In the genomic region with DNA sequence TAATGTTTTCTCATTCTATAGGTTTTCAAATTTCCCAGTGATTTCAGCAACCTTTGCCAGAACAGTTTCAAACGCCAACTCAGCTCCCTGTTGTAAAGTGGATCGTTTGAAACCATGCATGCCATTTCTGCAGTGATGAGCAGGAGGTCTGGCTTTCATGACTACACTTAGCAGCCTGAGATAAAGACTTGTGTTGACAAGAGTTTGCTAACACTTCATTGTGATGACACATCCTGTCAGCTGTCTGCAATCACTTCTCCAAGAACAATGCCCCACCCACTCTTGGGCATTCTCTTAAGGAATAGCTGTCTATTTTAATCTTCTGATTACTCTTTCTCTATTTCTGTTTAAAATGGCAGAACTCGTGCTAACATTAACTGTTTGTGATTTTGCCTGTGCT, we compare ENCODE assay signal across 17 mouse cellular contexts. TPM values are rescaled to one million over a fixed set of nuclear protein-coding genes. Genes with fewer than 3 reads are reported as not detected.
DNase-seq lines count a peak whose midpoint lies in the region; ATAC-seq and TF ChIP-seq lines count a peak whose summit lies in the region.
"Had no signal": no experiment of that assay in that cellular context is flagged by ENCODE, and none has a peak within 500 bp of the region (broad histone marks: within the 10 kb centered on the region; RNA-seq: fewer than 3 reads in every experiment).

No protein-coding gene starts in this region.

- 59% methylated on average over 3 of the region's 3 CpGs for WGBS in forebrain, embryonic 13.5 days
- 77% methylated on average over 3 of the region's 3 CpGs for WGBS in forebrain, embryonic 10.5 days
- 5% methylated on average over 3 of the region's 3 CpGs for WGBS in heart, embryonic 13.5 days
- WGBS in stomach, postnatal 0 days: 29% methylated on average over 3 of the region's 3 CpGs

- TF ChIP-seq EP300 in stomach, postnatal 0 days (optimal IDR thresholded peaks at IDR 0.05): no peak

- ATAC-seq in forebrain, embryonic 13.5 days: 0 out of 2 replicates have a peak, but pooled peaks have one; percentile 16
- ATAC-seq in heart, embryonic 13.5 days (ENCODE audit: extremely low read depth, insufficient number of reproducible peaks, low FRiP score, low TSS enrichment): peak; percentile 51; the same call in 1 of the 2 replicates
- ATAC-seq in stomach, postnatal 0 days (ENCODE audit: low FRiP score, low TSS enrichment): no peak
- ATAC-seq: intestine, embryonic 16.5 days; midbrain, embryonic 13.5 days had no signal

- TF ChIP-seq CTCF in stomach, postnatal 0 days (IDR thresholded peaks at IDR 0.05; ENCODE audit: low read depth): no peak

- no peak for DNase-seq in forebrain, embryonic 10.5 days (ENCODE audit: extremely low spot score, low spot score)
- peak; percentile 6 for DNase-seq in NIH3T3 (ENCODE audit: low read depth)
- peak; percentile 39 for DNase-seq in lung, postnatal 14 days
- DNase-seq in stomach, postnatal 0 days (ENCODE audit: low spot score): no peak
- DNase-seq in right cerebral cortex, adult 2 months (ENCODE audit: low spot score in 2 of 2): no peak
- no peak for DNase-seq in gastrocnemius, postnatal 4 days (ENCODE audit: low spot score in 2 of 2)
- DNase-seq: kidney, postnatal 14 days; layer of hippocampus, postnatal 36 days; retina, postnatal 1 day; thymus, adult 2 months had no signal

- H3K27me3 ChIP-seq in forebrain, embryonic 13.5 days: no peaks in the 10 kb centered on the region
- H3K27me3 ChIP-seq in forebrain, embryonic 10.5 days (ENCODE audit: poor library complexity, severe bottlenecking): no peaks in the 10 kb centered on the region
- peaks cover 21% of the 10 kb centered on the region for H3K27me3 ChIP-seq in heart, embryonic 13.5 days (replicated peaks)
- H3K27me3 ChIP-seq in stomach, postnatal 0 days (ENCODE audit: control insufficient read depth, insufficient read depth, low read length): no peaks in the 10 kb centered on the region
- H3K27me3 ChIP-seq: limb, embryonic 12.5 days; midbrain, embryonic 13.5 days; neural tube, embryonic 12.5 days had no signal

- no peak overlapping the region for H3K27ac ChIP-seq in forebrain, embryonic 13.5 days
- no peak overlapping the region for H3K27ac ChIP-seq in forebrain, embryonic 10.5 days
- H3K27ac ChIP-seq in heart, embryonic 13.5 days (replicated peaks): no peak overlapping the region
- no peak overlapping the region for H3K27ac ChIP-seq in stomach, postnatal 0 days (replicated peaks)
- H3K27ac ChIP-seq: limb, embryonic 12.5 days; midbrain, embryonic 13.5 days; neural tube, embryonic 12.5 days had no signal

- H3K9me3 ChIP-seq in forebrain, embryonic 13.5 days (replicated peaks): no peaks in the 10 kb centered on the region
- H3K9me3 ChIP-seq in forebrain, embryonic 10.5 days: no peaks in the 10 kb centered on the region
- H3K9me3 ChIP-seq in heart, embryonic 13.5 days: no peaks in the 10 kb centered on the region
- H3K9me3 ChIP-seq in stomach, postnatal 0 days (ENCODE audit: control insufficient read depth, low read length): no peaks in the 10 kb centered on the region
- H3K9me3 ChIP-seq: limb, embryonic 12.5 days; midbrain, embryonic 13.5 days; neural tube, embryonic 12.5 days had no signal

- H3K9ac ChIP-seq in forebrain, embryonic 13.5 days: no peak overlapping the region
- H3K9ac ChIP-seq in heart, embryonic 13.5 days: no peak overlapping the region
- H3K9ac ChIP-seq in stomach, postnatal 0 days (ENCODE audit: low read length): no peak overlapping the region
- H3K9ac ChIP-seq: limb, embryonic 12.5 days; midbrain, embryonic 13.5 days; neural tube, embryonic 12.5 days had no signal

- no peak overlapping the region for H3K4me2 ChIP-seq in forebrain, embryonic 13.5 days
- no peak overlapping the region for H3K4me2 ChIP-seq in heart, embryonic 13.5 days
- no peak overlapping the region for H3K4me2 ChIP-seq in stomach, postnatal 0 days (replicated peaks; ENCODE audit: low read depth)
- H3K4me2 ChIP-seq: limb, embryonic 12.5 days; midbrain, embryonic 13.5 days; neural tube, embryonic 12.5 days had no signal

- H3K4me3 ChIP-seq in forebrain, embryonic 13.5 days: no peak overlapping the region
- H3K4me3 ChIP-seq in forebrain, embryonic 10.5 days: no peak overlapping the region
- no peak overlapping the region for H3K4me3 ChIP-seq in heart, embryonic 13.5 days
- no peak overlapping the region for H3K4me3 ChIP-seq in stomach, postnatal 0 days (ENCODE audit: low read depth, low read length)
- H3K4me3 ChIP-seq: limb, embryonic 12.5 days; midbrain, embryonic 13.5 days; neural tube, embryonic 12.5 days had no signal

- no peaks in the 10 kb centered on the region for H3K4me1 ChIP-seq in forebrain, embryonic 13.5 days
- H3K4me1 ChIP-seq in forebrain, embryonic 10.5 days: no peaks in the 10 kb centered on the region
- H3K4me1 ChIP-seq in heart, embryonic 13.5 days: peaks cover 4% of the 10 kb centered on the region; the same call in 1 of the 2 replicates
- no peaks in the 10 kb centered on the region for H3K4me1 ChIP-seq in stomach, postnatal 0 days (replicated peaks; ENCODE audit: control insufficient read depth, insufficient read depth)
- H3K4me1 ChIP-seq: limb, embryonic 12.5 days; midbrain, embryonic 13.5 days; neural tube, embryonic 12.5 days had no signal

- no peaks in the 10 kb centered on the region for H3K36me3 ChIP-seq in forebrain, embryonic 13.5 days (ENCODE audit: poor library complexity, severe bottlenecking)
- H3K36me3 ChIP-seq in forebrain, embryonic 10.5 days (replicated peaks): no peaks in the 10 kb centered on the region
- H3K36me3 ChIP-seq in heart, embryonic 13.5 days: no peaks in the 10 kb centered on the region
- no peaks in the 10 kb centered on the region for H3K36me3 ChIP-seq in stomach, postnatal 0 days (ENCODE audit: control insufficient read depth, insufficient read depth, low read length)
- H3K36me3 ChIP-seq: limb, embryonic 12.5 days; midbrain, embryonic 13.5 days; neural tube, embryonic 12.5 days had no signal

RNA-seq across cellular contexts. Expression of gene Mmp13, which starts 2.2 kb away (rescaled TPM):
- not detected in 2 replicates for polyA plus RNA-seq in forebrain, embryonic 13.5 days (2015; fragmentation: Nextera tagmentation; extraction: Ambion mirVana)
- polyA plus RNA-seq in forebrain, embryonic 10.5 days (2016; fragmentation: Nextera tagmentation; extraction: Ambion mirVana): not detected in 2 replicates
- polyA plus RNA-seq in heart, embryonic 13.5 days (2015; fragmentation: Nextera tagmentation; extraction: Ambion mirVana): 0.23 TPM in 2 replicates
- polyA plus RNA-seq in stomach, postnatal 0 days (2015; fragmentation: Nextera tagmentation; extraction: Ambion mirVana): 0.34 and 0.42 TPM in 2 replicates
- total RNA-seq in gastrocnemius, postnatal 4 days (2021): under 1 TPM in 1 of 2 experiments, not detected in 1; 0.10 TPM
- total RNA-seq: layer of hippocampus, postnatal 36 days had no signal
- polyA plus RNA-seq: hindbrain, embryonic 11.5 days; limb, embryonic 12.5 days; midbrain, embryonic 13.5 days; neural tube, embryonic 12.5 days had no signal

Comparison
In these comparisons a context has a peak if more than half of its experiments do, and no peak if none do; other contexts are left out.
1. DNase-seq: peak in NIH3T3 (single experiment) and lung, postnatal 14 days (single experiment); none in forebrain, embryonic 10.5 days (single experiment), stomach, postnatal 0 days (single experiment), right cerebral cortex, adult 2 months (0 of 2) and gastrocnemius, postnatal 4 days (0 of 2).